Mouse (Mus musculus) CH12.LX (cell line): ENCODE data around the gene Gm17509. TPM values are rescaled to one million over a fixed set of nuclear protein-coding genes. Genes with fewer than 3 reads are reported as not detected.

Experiments
- DNase-seq: peaks from one replicate; pipeline ENCODE4 v3.0.0-alpha.2; 2013; ENCODE audit errors: extremely low read depth
- H3K27ac ChIP-seq: 2 replicates; pipeline ENCODE4 v1.5.1; 2012; ENCODE audit warnings: low read depth, mild to moderate bottlenecking, control low read depth, moderate library complexity; ENCODE audit not compliant: insufficient read depth
- H3K27me3 ChIP-seq: replicated peaks from 2 replicates; pipeline ENCODE3; 2012; ENCODE audit warnings: inconsistent platforms
- H3K36me3 ChIP-seq, 2 experiments: replicated peaks in 1 of 2; 2 replicates each; pipeline versions ENCODE3 to v1.6.1; 2012; ENCODE audit warnings: inconsistent platforms in 1 of 2, low read length in 1 of 2, mild to moderate bottlenecking in 1 of 2, mixed read lengths in 1 of 2, moderate library complexity in 1 of 2; ENCODE audit not compliant: control insufficient read depth in 1 of 2, insufficient read depth in 1 of 2
- H3K4me1 ChIP-seq, 2 experiments: 2 replicates each; pipeline ENCODE4 v1.6.1; 2012; ENCODE audit warnings: inconsistent platforms in 1 of 2, moderate library complexity in 1 of 2; ENCODE audit not compliant: insufficient read depth in 2 of 2, control insufficient read depth in 1 of 2
- H3K4me2 ChIP-seq: 2 replicates; pipeline ENCODE4 v1.6.1; 2012; ENCODE audit warnings: low read depth, mild to moderate bottlenecking, control low read depth; ENCODE audit not compliant: poor library complexity, insufficient read depth, severe bottlenecking
- H3K4me3 ChIP-seq, 3 experiments: fragments of 150-350 bp in 1 of 3; sonication (generic) in 1 of 3; replicated peaks in 1 of 3; 2 replicates each; pipeline versions ENCODE3 to v1.5.1; 2011 to 2012; ENCODE audit warnings: low read depth in 2 of 3, low read length in 2 of 3, mild to moderate bottlenecking in 2 of 3, moderate library complexity in 2 of 3, control low read depth in 1 of 3, improper control_type of control experiment in 1 of 3, inconsistent platforms in 1 of 3, mixed read lengths in 1 of 3; ENCODE audit not compliant: poor library complexity in 1 of 3
- H3K79me2 ChIP-seq: replicated peaks from 2 replicates; pipeline ENCODE4 v1.6.1; 2012; ENCODE audit warnings: mild to moderate bottlenecking, moderate library complexity; ENCODE audit not compliant: control insufficient read depth, poor library complexity, insufficient read depth, severe bottlenecking; ENCODE audit errors: extremely low read depth
- H3K9ac ChIP-seq: 2 replicates; pipeline ENCODE4 v1.6.1; 2012; ENCODE audit warnings: low read depth, mild to moderate bottlenecking, control low read depth, moderate library complexity; ENCODE audit not compliant: insufficient read depth
- H3K9me3 ChIP-seq: replicated peaks from 2 replicates; pipeline ENCODE3; 2012; ENCODE audit warnings: low read length, inconsistent platforms, mixed read lengths
- BHLHE40 ChIP-seq: IDR thresholded peaks from 2 replicates; pipeline ENCODE4 v1.6.1; 2011; ENCODE audit warnings: mild to moderate bottlenecking, low read depth, low read length, improper control_type of control experiment
- CHD1 ChIP-seq: IDR thresholded peaks from 2 replicates; pipeline ENCODE4 v1.6.1; 2012; ENCODE audit warnings: low read depth, low read length, improper control_type of control experiment, inconsistent platforms
- CTCF ChIP-seq, 2 experiments: IDR thresholded peaks in 1 of 2; conservative IDR thresholded peaks in 1 of 2; 2 replicates each; pipeline ENCODE4 v1.5.1; 2011 to 2012; ENCODE audit warnings: low read depth in 2 of 2, low read length in 2 of 2, improper control_type of control experiment in 1 of 2, inconsistent platforms in 1 of 2, mild to moderate bottlenecking in 1 of 2, moderate library complexity in 1 of 2
- E2F4 ChIP-seq: IDR thresholded peaks from 2 replicates; pipeline ENCODE4 v1.6.1; 2011; ENCODE audit warnings: low read depth, low read length, improper control_type of control experiment; ENCODE audit not compliant: insufficient replicate concordance
- ELF1 ChIP-seq: IDR thresholded peaks from 2 replicates; pipeline ENCODE4 v1.6.1; 2014; ENCODE audit warnings: low read depth, mild to moderate bottlenecking, inconsistent platforms, low read length, improper control_type of control experiment
- JUN ChIP-seq: IDR thresholded peaks from 2 replicates; pipeline ENCODE4 v1.6.1; 2011; ENCODE audit warnings: low read depth, mild to moderate bottlenecking, low read length, improper control_type of control experiment, moderate library complexity; ENCODE audit not compliant: insufficient read depth
- JUND ChIP-seq: conservative IDR thresholded peaks from 2 replicates; pipeline ENCODE4 v1.6.1; 2011; ENCODE audit warnings: low read depth, low read length, improper control_type of control experiment
- MAFK ChIP-seq: IDR thresholded peaks from 2 replicates; pipeline ENCODE4 v1.6.1; 2011; ENCODE audit warnings: low read length, improper control_type of control experiment; ENCODE audit not compliant: insufficient replicate concordance
- MYC ChIP-seq: IDR thresholded peaks from 2 replicates; pipeline ENCODE4 v1.6.1; 2011; ENCODE audit warnings: low read depth, mild to moderate bottlenecking, improper control_type of control experiment, low read length
- NRF1 ChIP-seq: IDR thresholded peaks from 2 replicates; pipeline ENCODE4 v1.6.1; 2014; ENCODE audit warnings: low read depth, mild to moderate bottlenecking, inconsistent platforms, low read length, improper control_type of control experiment, moderate library complexity
- PAX5 ChIP-seq: IDR thresholded peaks from 2 replicates; pipeline ENCODE4 v1.6.1; 2012; ENCODE audit warnings: low read length, inconsistent platforms, mixed read lengths
- POLR2A ChIP-seq: IDR thresholded peaks from 2 replicates; pipeline ENCODE4 v1.6.1; 2011; ENCODE audit warnings: low read depth, mild to moderate bottlenecking, improper control_type of control experiment, low read length
- POLR2AphosphoS2 ChIP-seq: IDR thresholded peaks from 2 replicates; pipeline ENCODE4 v1.6.1; 2011; ENCODE audit warnings: low read depth, low read length, improper control_type of control experiment
- RCOR1 ChIP-seq: conservative IDR thresholded peaks from 2 replicates; pipeline ENCODE4 v1.6.1; 2012; ENCODE audit warnings: low read depth, mild to moderate bottlenecking, inconsistent platforms, low read length, improper control_type of control experiment
- TBP ChIP-seq: conservative IDR thresholded peaks from 2 replicates; pipeline ENCODE4 v1.6.1; 2011; ENCODE audit warnings: low read depth, low read length, improper control_type of control experiment
- ZKSCAN1 ChIP-seq: IDR thresholded peaks from 2 replicates; pipeline ENCODE4 v1.6.1; 2012; ENCODE audit warnings: low read depth, inconsistent platforms, low read length, improper control_type of control experiment, borderline replicate concordance
- ZMIZ1 ChIP-seq: IDR thresholded peaks from 2 replicates; pipeline ENCODE4 v1.6.1; 2012; ENCODE audit warnings: low read depth, mild to moderate bottlenecking, inconsistent platforms, low read length, improper control_type of control experiment
- ZNF384 ChIP-seq: IDR thresholded peaks from 2 replicates; pipeline ENCODE4 v1.6.1; 2012; ENCODE audit warnings: low read depth, low read length, improper control_type of control experiment, inconsistent platforms
- dilution Hi-C: fragments of 300-500 bp; cut with MboI; formaldehyde crosslinking; loops from 2 replicates; pipeline ENCODE4 v1.14.3; 2020; ENCODE audit warnings: low sequenced_read_pairs; ENCODE audit not compliant: extremely low pct_unique_long_range_greater_than_20kb, extremely low pct_ligation_motif_present
- in situ Hi-C: fragments of 300-500 bp; cut with MboI; formaldehyde crosslinking; loops from 3 replicates; pipeline ENCODE4 v1.14.3; 2019; ENCODE audit warnings: low sequenced_read_pairs, low pct_ligation_motif_present, low pct_unique_long_range_greater_than_20kb, mixed read lengths
- polyA plus RNA-seq: library from polyadenylated mRNA; unstranded; fragments of >175 nt; gene quantifications from 2 replicates; pipeline ENCODE4 v1.2.1, GENCODE M21; 2012; ENCODE audit warnings: low read depth; ENCODE audit not compliant: insufficient read length
- total RNA-seq, 2 experiments: library from RNA; depleted of rRNA; stranded (reverse); fragments of 300-350 nt in 1 of 2; fragments of >200 nt in 1 of 2; gene quantifications; 2 replicates each; pipeline ENCODE4 v1.2.3; 2012 to 2014

Gm17509 gene
- total and polyA plus RNA-seq, 3 experiments = not detected

DNA sequence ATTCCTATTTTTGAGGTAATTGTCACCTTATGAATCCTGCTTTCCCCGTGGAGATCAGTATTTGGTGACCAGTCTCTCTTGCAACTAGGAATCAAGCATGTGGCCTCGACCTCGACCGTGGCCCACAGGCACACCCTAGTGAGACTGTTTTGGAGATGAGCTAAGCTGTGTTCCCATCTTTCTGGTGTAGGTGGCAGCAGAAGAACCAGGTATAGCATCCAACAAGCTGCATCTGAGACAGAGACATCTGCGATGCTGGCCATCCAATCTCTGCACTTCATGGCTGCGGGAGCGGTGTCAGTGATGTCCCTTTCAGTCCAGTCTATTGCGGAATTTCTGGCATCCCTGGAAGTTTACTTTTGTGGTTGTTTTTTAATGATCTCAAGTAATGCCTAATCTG is 14.8 kb downstream of the Gm17509 start:
- H3K9me3 ChIP-seq = peaks cover 76% of the 10 kb centered on the region
- H3K4me2 ChIP-seq = no peak overlapping the region
- in situ Hi-C loops (no loop called here), dilution Hi-C loops (no loop called here)
- no peaks in the 10 kb centered on the region for H3K27me3 ChIP-seq
- no peaks in the 10 kb centered on the region for H3K36me3 ChIP-seq
- no peaks in the 10 kb centered on the region for H3K4me1 ChIP-seq
- TF ChIP-seq MAFK (no peak), RCOR1 (no peak), CTCF (conservative IDR thresholded peaks at IDR 0.05 in 1 of 2, IDR thresholded peaks at IDR 0.05 in 1 of 2; ENCODE audit: low read depth in 2 of 2, low read length in 2 of 2) (peak in 1 of 2 experiments; percentile 29; a peak in 2 of 4 replicates)
- H3K4me3 ChIP-seq = no peak overlapping the region
- DNase-seq = no peak
- H3K79me2 ChIP-seq = no peaks in the 10 kb centered on the region
- no peak overlapping the region for H3K9ac ChIP-seq
- H3K27ac ChIP-seq = no peak overlapping the region

DNA sequence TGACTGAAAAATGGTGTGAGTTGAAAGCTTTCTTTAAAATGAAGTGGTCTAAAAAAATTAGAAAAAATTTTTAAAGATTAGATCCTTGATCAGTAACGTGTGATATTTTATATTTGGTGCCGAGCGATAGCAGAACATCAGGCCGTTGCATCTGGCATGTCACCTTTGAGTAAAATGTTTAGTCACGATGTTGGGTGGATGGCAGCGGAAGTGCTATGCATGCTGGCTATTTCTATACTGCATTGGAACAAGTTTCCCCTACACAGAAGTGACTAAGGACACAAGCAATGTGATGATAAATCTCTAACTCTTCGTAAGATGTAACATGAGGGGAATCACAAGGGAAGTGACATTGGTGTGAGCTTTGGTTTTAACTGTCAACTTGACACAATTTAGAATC is 16.2 kb downstream of the Gm17509 start:
- Histone ChIP-seq H3K79me2 (no peaks in the 10 kb centered on the region), H3K4me2 (no peak overlapping the region), H3K36me3 (no peaks in the 10 kb centered on the region), H3K9ac (no peak overlapping the region), H3K27ac (no peak overlapping the region), H3K4me1 (no peaks in the 10 kb centered on the region), H3K4me3 (no peak overlapping the region), H3K27me3 (no peaks in the 10 kb centered on the region), H3K9me3 (peaks cover 75% of the 10 kb centered on the region)
- no peak for TF ChIP-seq NRF1
- TF ChIP-seq ZMIZ1 = no peak
- no peak for TF ChIP-seq ELF1
- no peak for TF ChIP-seq E2F4
- no peak for TF ChIP-seq TBP
- TF ChIP-seq PAX5 = no peak
- TF ChIP-seq POLR2A = no peak
- TF ChIP-seq CHD1 = no peak
- no peak for TF ChIP-seq BHLHE40
- TF ChIP-seq POLR2AphosphoS2 = no peak
- no peak for TF ChIP-seq JUN
- no peak for TF ChIP-seq ZNF384
- no peak for TF ChIP-seq MYC
- TF ChIP-seq ZKSCAN1 = no peak
- TF ChIP-seq JUND = no peak
- no peak for TF ChIP-seq RCOR1
- TF ChIP-seq MAFK = no peak
- DNase-seq = no peak
- dilution Hi-C loops (no loop called here), in situ Hi-C loops (no loop called here)
